Mouse (Mus musculus): ENCODE measurements around the gene Fosl1. TPM values are rescaled to one million over a fixed set of nuclear protein-coding genes. Genes with fewer than 3 reads are reported as not detected.

The Fosl1 gene
- polyA plus RNA-seq, 1 experiment from 2014 or later = 0.16 TPM

GRCm38 (mm10) chr19:5459019-5459418 lies 11.7 kb downstream of the Fosl1 start:
- Histone ChIP-seq H3K9ac (ENCODE audit: low read length) (no peak overlapping the region), H3K4me3 (ENCODE audit: low read length) (no peak overlapping the region), H3K27ac (ENCODE audit: low read length) (no peak overlapping the region), H3K27me3 (ENCODE audit: control insufficient read depth, insufficient read depth, low read length) (no peaks in the 10 kb centered on the region), H3K4me2 (ENCODE audit: low read depth, low read length) (no peak overlapping the region), H3K4me1 (ENCODE audit: control insufficient read depth, insufficient read depth, low read length) (peaks cover 37% of the 10 kb centered on the region), H3K9me3 (replicated peaks; ENCODE audit: control insufficient read depth, low read length) (no peaks in the 10 kb centered on the region), H3K36me3 (ENCODE audit: control insufficient read depth, insufficient read depth) (peaks cover 8% of the 10 kb centered on the region)
- ATAC-seq (replicated peaks; ENCODE audit: extremely low read depth, insufficient read depth, low FRiP score) = no peak
- WGBS = 59% methylated on average over 7 of the region's 7 CpGs

- peak overlapping the region; percentile 87 for H3K4me3 ChIP-seq (ENCODE audit: low read length)
- peak overlapping the region; percentile 93 for H3K4me2 ChIP-seq (ENCODE audit: low read depth, low read length)
- WGBS = 25% methylated on average over 3 of the region's 3 CpGs
- ATAC-seq (replicated peaks; ENCODE audit: extremely low read depth, insufficient read depth, low FRiP score) = no peak
- no peaks in the 10 kb centered on the region for H3K9me3 ChIP-seq (replicated peaks; ENCODE audit: control insufficient read depth, low read length)
- H3K4me1 ChIP-seq (ENCODE audit: control insufficient read depth, insufficient read depth, low read length) = peaks cover 41% of the 10 kb centered on the region
- H3K27ac ChIP-seq (ENCODE audit: low read length) = peak overlapping the region; percentile 58; the same call in 1 of the 2 replicates
- peak overlapping the region; percentile 88 for H3K9ac ChIP-seq (ENCODE audit: low read length)
- no peaks in the 10 kb centered on the region for H3K27me3 ChIP-seq (ENCODE audit: control insufficient read depth, insufficient read depth, low read length)
- peaks cover 10% of the 10 kb centered on the region for H3K36me3 ChIP-seq (ENCODE audit: control insufficient read depth, insufficient read depth)
These were observed 12.5 kb downstream of the Fosl1 start for GRCm38 (mm10) chr19:5459896-5460295.

- peak within 1 kb of the TSS; percentile 87 for H3K4me3 ChIP-seq (ENCODE audit: low read length)
- peaks cover 36% of the 10 kb centered on the region for H3K4me1 ChIP-seq (ENCODE audit: control insufficient read depth, insufficient read depth, low read length)
- peak within 1 kb of the TSS; percentile 93 for H3K4me2 ChIP-seq (ENCODE audit: low read depth, low read length)
- peak within 1 kb of the TSS; percentile 78 for H3K27ac ChIP-seq (ENCODE audit: low read length)
- peaks cover 16% of the 10 kb centered on the region for H3K36me3 ChIP-seq (ENCODE audit: control insufficient read depth, insufficient read depth)
- ATAC-seq (replicated peaks; ENCODE audit: extremely low read depth, insufficient read depth, low FRiP score) = peak; percentile 26; the same call in 1 of the 2 replicates
- H3K9me3 ChIP-seq (replicated peaks; ENCODE audit: control insufficient read depth, low read length) = no peaks in the 10 kb centered on the region
- peak within 1 kb of the TSS; percentile 88 for H3K9ac ChIP-seq (ENCODE audit: low read length)
- WGBS = 0% methylated on average over 32 of the region's 32 CpGs
- H3K27me3 ChIP-seq (ENCODE audit: control insufficient read depth, insufficient read depth, low read length) = no peaks in the 10 kb centered on the region
These were observed 13.1 kb downstream of the Fosl1 start, which contains the start of gene Fibp for GRCm38 (mm10) chr19:5460465-5460911. Gene Fibp, plus strand, starts transcription at chr19:5460615.

- 84% methylated on average over 6 of the region's 6 CpGs for WGBS
- Histone ChIP-seq H3K36me3 (ENCODE audit: control insufficient read depth, insufficient read depth) (peaks cover 25% of the 10 kb centered on the region), H3K4me2 (ENCODE audit: low read depth, low read length) (peak overlapping the region; percentile 93), H3K4me1 (ENCODE audit: control insufficient read depth, insufficient read depth, low read length) (peaks cover 26% of the 10 kb centered on the region), H3K4me3 (ENCODE audit: low read length) (peak overlapping the region; percentile 87), H3K27me3 (ENCODE audit: control insufficient read depth, insufficient read depth, low read length) (no peaks in the 10 kb centered on the region), H3K9ac (ENCODE audit: low read length) (peak overlapping the region; percentile 88), H3K27ac (ENCODE audit: low read length) (no peak overlapping the region), H3K9me3 (replicated peaks; ENCODE audit: control insufficient read depth, low read length) (no peaks in the 10 kb centered on the region)
- ATAC-seq (replicated peaks; ENCODE audit: extremely low read depth, insufficient read depth, low FRiP score) = no peak
These were observed 14.1 kb downstream of the Fosl1 start for GRCm38 (mm10) chr19:5461411-5461810.

GRCm38 (mm10) chr19:5463212-5463611 lies 15.9 kb downstream of the Fosl1 start:
- H3K4me2 ChIP-seq (ENCODE audit: low read depth, low read length) = no peak overlapping the region
- peaks cover 19% of the 10 kb centered on the region for H3K4me1 ChIP-seq (ENCODE audit: control insufficient read depth, insufficient read depth, low read length)
- H3K4me3 ChIP-seq (ENCODE audit: low read length) = no peak overlapping the region
- no peaks in the 10 kb centered on the region for H3K27me3 ChIP-seq (ENCODE audit: control insufficient read depth, insufficient read depth, low read length)
- peaks cover 33% of the 10 kb centered on the region for H3K36me3 ChIP-seq (ENCODE audit: control insufficient read depth, insufficient read depth)
- WGBS = 89% methylated on average over 9 of the region's 9 CpGs
- no peaks in the 10 kb centered on the region for H3K9me3 ChIP-seq (replicated peaks; ENCODE audit: control insufficient read depth, low read length)
- no peak overlapping the region for H3K9ac ChIP-seq (ENCODE audit: low read length)
- no peak for ATAC-seq (replicated peaks; ENCODE audit: extremely low read depth, insufficient read depth, low FRiP score)
- H3K27ac ChIP-seq (ENCODE audit: low read length) = no peak overlapping the region

GRCm38 (mm10) chr19:5463791-5464562 lies 16.6 kb downstream of the Fosl1 start:
- H3K27ac ChIP-seq (ENCODE audit: low read length) = peak overlapping the region; percentile 93
- H3K4me1 ChIP-seq (ENCODE audit: control insufficient read depth, insufficient read depth, low read length) = peaks cover 18% of the 10 kb centered on the region
- peak overlapping the region; percentile 58 for H3K4me2 ChIP-seq (ENCODE audit: low read depth, low read length)
- peaks cover 33% of the 10 kb centered on the region for H3K36me3 ChIP-seq (ENCODE audit: control insufficient read depth, insufficient read depth)
- H3K9ac ChIP-seq (ENCODE audit: low read length) = peak overlapping the region; percentile 75
- H3K9me3 ChIP-seq (replicated peaks; ENCODE audit: control insufficient read depth, low read length) = no peaks in the 10 kb centered on the region
- H3K4me3 ChIP-seq (ENCODE audit: low read length) = peak overlapping the region; percentile 49
- 33% methylated on average over 15 of the region's 15 CpGs for WGBS
- peak; percentile 66 for ATAC-seq (replicated peaks; ENCODE audit: extremely low read depth, insufficient read depth, low FRiP score)
- no peaks in the 10 kb centered on the region for H3K27me3 ChIP-seq (ENCODE audit: control insufficient read depth, insufficient read depth, low read length)

GRCm38 (mm10) chr19:5465037-5465436 lies 17.7 kb downstream of the Fosl1 start:
- no peak for ATAC-seq (replicated peaks; ENCODE audit: extremely low read depth, insufficient read depth, low FRiP score)
- H3K4me3 ChIP-seq (ENCODE audit: low read length) = peak overlapping the region; percentile 49
- H3K9me3 ChIP-seq (replicated peaks; ENCODE audit: control insufficient read depth, low read length) = no peaks in the 10 kb centered on the region
- H3K27me3 ChIP-seq (ENCODE audit: control insufficient read depth, insufficient read depth, low read length) = no peaks in the 10 kb centered on the region
- WGBS = 95% methylated on average over 8 of the region's 8 CpGs
- peaks cover 18% of the 10 kb centered on the region for H3K4me1 ChIP-seq (ENCODE audit: control insufficient read depth, insufficient read depth, low read length)
- H3K27ac ChIP-seq (ENCODE audit: low read length) = peak overlapping the region; percentile 93
- peak overlapping the region; percentile 75; the same call in 1 of the 2 replicates for H3K9ac ChIP-seq (ENCODE audit: low read length)
- peak overlapping the region; percentile 58 for H3K4me2 ChIP-seq (ENCODE audit: low read depth, low read length)
- H3K36me3 ChIP-seq (ENCODE audit: control insufficient read depth, insufficient read depth) = peaks cover 33% of the 10 kb centered on the region

GRCm38 (mm10) chr19:5466916-5467500 lies 19.7 kb downstream of the Fosl1 start:
- no peak overlapping the region for H3K27ac ChIP-seq (ENCODE audit: low read length)
- H3K4me3 ChIP-seq (ENCODE audit: low read length) = no peak overlapping the region
- peaks cover 10% of the 10 kb centered on the region for H3K4me1 ChIP-seq (ENCODE audit: control insufficient read depth, insufficient read depth, low read length)
- whole genome bisulfite sequencing = 81% methylated on average over 6 of the region's 6 CpGs
- ATAC-seq (replicated peaks; ENCODE audit: extremely low read depth, insufficient read depth, low FRiP score) = no peak
- no peaks in the 10 kb centered on the region for H3K9me3 ChIP-seq (replicated peaks; ENCODE audit: control insufficient read depth, low read length)
- H3K9ac ChIP-seq (ENCODE audit: low read length) = no peak overlapping the region
- H3K4me2 ChIP-seq (ENCODE audit: low read depth, low read length) = no peak overlapping the region
- H3K27me3 ChIP-seq (ENCODE audit: control insufficient read depth, insufficient read depth, low read length) = no peaks in the 10 kb centered on the region
- H3K36me3 ChIP-seq (ENCODE audit: control insufficient read depth, insufficient read depth) = peaks cover 33% of the 10 kb centered on the region

GRCm38 (mm10) chr19:5468374-5468773 lies 21.0 kb downstream of the Fosl1 start, which contains the start of gene Ctsw:
Gene Ctsw, minus strand, starts transcription at chr19:5468507.
- Histone ChIP-seq H3K36me3 (ENCODE audit: control insufficient read depth, insufficient read depth) (peaks cover 28% of the 10 kb centered on the region), H3K4me1 (ENCODE audit: control insufficient read depth, insufficient read depth, low read length) (peaks cover 10% of the 10 kb centered on the region), H3K27me3 (ENCODE audit: control insufficient read depth, insufficient read depth, low read length) (no peaks in the 10 kb centered on the region), H3K27ac (ENCODE audit: low read length) (no peak within 1 kb of the TSS), H3K9me3 (replicated peaks; ENCODE audit: control insufficient read depth, low read length) (no peaks in the 10 kb centered on the region), H3K9ac (ENCODE audit: low read length) (0 out of 2 replicates have a peak within 1 kb of the TSS, but pooled peaks have one; percentile 25), H3K4me3 (ENCODE audit: low read length) (no peak within 1 kb of the TSS), H3K4me2 (ENCODE audit: low read depth, low read length) (no peak within 1 kb of the TSS)
- no peak for ATAC-seq (replicated peaks; ENCODE audit: extremely low read depth, insufficient read depth, low FRiP score)
- WGBS = 48% methylated on average over 5 of the region's 5 CpGs

Data from heart, embryonic 16.5 days (tissue).